Mouse (Mus musculus): Measurements from ENCODE around the gene Phf11d. TPM values are rescaled to one million over a fixed set of nuclear protein-coding genes. Genes with fewer than 3 reads are reported as not detected.

Phf11d gene
- 7.2 TPM for polyA plus RNA-seq (2017; shearing (Covaris generic))

DNA sequence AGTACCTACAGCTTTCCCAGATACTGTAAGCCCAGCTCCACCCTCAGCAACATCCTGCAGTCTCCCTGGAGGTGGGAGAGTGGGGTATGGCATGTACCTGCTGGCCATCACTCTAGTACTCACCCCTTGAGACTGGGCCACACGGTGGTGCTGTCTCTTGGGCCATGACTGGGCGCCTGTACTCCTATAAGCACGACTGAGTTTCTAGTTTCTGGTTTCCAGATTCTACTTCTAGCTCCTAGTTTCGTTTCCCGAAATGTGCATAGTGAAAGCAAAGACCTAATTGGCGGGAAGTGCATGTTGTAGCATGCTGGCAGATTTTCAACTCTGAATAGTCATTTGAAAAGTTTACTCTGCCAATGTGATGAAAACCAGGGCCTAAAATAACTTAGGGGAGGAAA is at the start of gene Phf11d:
Gene Phf11d, minus strand, starts transcription at position 227 of the 401 bp plus-strand sequence.

DNA sequence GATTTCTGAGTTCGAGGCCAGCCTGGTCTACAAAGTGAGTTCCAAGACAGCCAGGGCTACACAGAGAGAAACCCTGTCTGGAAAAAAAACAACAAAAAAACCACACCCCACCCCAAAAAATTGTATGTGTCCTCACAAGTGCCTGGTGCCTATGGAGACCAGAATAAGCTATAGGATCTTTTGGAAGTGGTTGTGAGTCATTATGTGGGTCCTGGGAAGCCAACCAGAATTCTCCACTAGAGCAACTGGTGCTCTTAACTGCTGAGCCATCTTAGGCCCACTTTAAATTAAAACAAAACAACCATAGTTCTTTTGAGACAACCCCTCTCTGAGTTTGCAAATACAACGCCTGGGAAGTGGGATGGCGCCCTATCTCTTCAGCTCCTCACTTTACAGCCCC is 30.0 kb upstream of the Phf11d start, which contains the start of gene Phf11c:
Gene Phf11c, minus strand, starts transcription at position 101 of the 400 bp plus-strand sequence.

DNA sequence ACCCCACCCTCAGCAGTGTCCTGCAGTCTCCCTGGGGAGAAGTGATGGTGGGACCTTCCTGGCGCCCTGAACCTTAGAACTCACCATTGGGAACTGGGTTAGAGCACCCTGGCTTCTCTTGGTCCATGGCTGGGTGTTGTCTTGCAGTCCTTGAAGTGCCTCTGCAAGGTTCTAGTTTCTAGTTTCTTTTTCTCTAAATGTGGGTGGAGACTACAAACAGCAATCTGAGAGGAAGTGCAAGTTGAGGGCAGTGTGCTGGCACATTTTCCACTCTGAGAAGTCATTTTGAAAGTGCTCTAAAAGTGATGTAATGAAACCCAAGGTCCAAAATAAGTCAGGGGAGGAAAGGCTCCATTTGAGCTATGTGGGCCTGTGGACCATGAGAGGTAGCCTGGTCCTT is 24.1 kb downstream of the Phf11d start, which contains the start of gene Phf11b:
Gene Phf11b, minus strand, starts transcription at position 163 of the 400 bp plus-strand sequence.

Other genes with a start within 250 kb of the Phf11d start
- not detected for gene 1700129C05Rik, start 222.6 kb downstream of the Phf11d start, polyA plus RNA-seq (2017; shearing (Covaris generic))
- not detected for gene Gm5142, start 186.7 kb downstream of the Phf11d start, polyA plus RNA-seq (2017; shearing (Covaris generic))
- gene Rcbtb1, start 164.3 kb downstream of the Phf11d start, polyA plus RNA-seq (2017; shearing (Covaris generic)), result 55.0 TPM
- gene Gm6904, start 105.3 kb downstream of the Phf11d start, polyA plus RNA-seq (2017; shearing (Covaris generic)), result 3.9 TPM
- gene Phf11a, start 67.9 kb downstream of the Phf11d start, polyA plus RNA-seq (2017; shearing (Covaris generic)), result 20.6 TPM
- 87.9 TPM for gene Phf11b, start 24.1 kb downstream of the Phf11d start, polyA plus RNA-seq (2017; shearing (Covaris generic))
- gene Phf11c, start 29.9 kb upstream of the Phf11d start, polyA plus RNA-seq (2017; shearing (Covaris generic)), result 6.4 TPM
- gene Setdb2, start 75.4 kb upstream of the Phf11d start, polyA plus RNA-seq (2017; shearing (Covaris generic)), result 24.9 TPM
- gene Cab39l, start 75.5 kb upstream of the Phf11d start, polyA plus RNA-seq (2017; shearing (Covaris generic)), result 54.5 TPM
- 23.9 TPM for gene Cdadc1, start 232.5 kb upstream of the Phf11d start, polyA plus RNA-seq (2017; shearing (Covaris generic))

Measured in effector memory CD4-positive, alpha-beta T cell, adult 7 months (primary cell).